ENCODE assay signal across 11 mouse cellular contexts in genomic region chr2:29402550-29403076, GRCm38 (mm10). TPM values are rescaled to one million over a fixed set of nuclear protein-coding genes. Genes with fewer than 3 reads are reported as not detected.
A peak's percentile ranks its signal among the peaks of the same experiment; 100 is the strongest.
DNase-seq lines count a peak whose midpoint lies in the region; ATAC-seq and TF ChIP-seq lines count a peak whose summit lies in the region.
"Had no signal": no experiment of that assay in that cellular context is flagged by ENCODE, and none has a peak within 500 bp of the region (broad histone marks: within the 10 kb centered on the region; RNA-seq: fewer than 3 reads in every experiment).

No protein-coding gene starts in this region.

- no peaks in the 10 kb centered on the region for H3K9me3 ChIP-seq in kidney, embryonic 14.5 days (ENCODE audit: control insufficient read depth, low read length)
- H3K9me3 ChIP-seq: liver, embryonic 15.5 days had no signal

- no peaks in the 10 kb centered on the region for H3K27me3 ChIP-seq in kidney, embryonic 14.5 days (ENCODE audit: control insufficient read depth, insufficient read depth, low read length)
- H3K27me3 ChIP-seq: liver, embryonic 15.5 days had no signal

- no peak for ATAC-seq in kidney, embryonic 14.5 days (ENCODE audit: low FRiP score, low TSS enrichment)

- TF ChIP-seq CTCF in gastrocnemius, adult 2 months (IDR thresholded peaks at IDR 0.05), result no peak

- H3K36me3 ChIP-seq in kidney, embryonic 14.5 days (ENCODE audit: control insufficient read depth, insufficient read depth, low read length), result no peaks in the 10 kb centered on the region
- H3K36me3 ChIP-seq: liver, embryonic 15.5 days had no signal

- DNase-seq in gastrocnemius, adult 2 months, result peak; percentile 11
- DNase-seq in gastrocnemius, postnatal 14 days, result no peak
- DNase-seq in kidney, postnatal 36 days, result peak; percentile 35 to 47
- DNase-seq in cerebellum, adult 9-11 months, result peak; percentile 28
- DNase-seq in lung, postnatal 10 days, result peak; percentile 82
- no peak for DNase-seq in spleen, postnatal 10 days (ENCODE audit: low spot score in 2 of 2)
- DNase-seq in ovary, adult 18-20 months (ENCODE audit: low spot score), result no peak
- DNase-seq: thymus, postnatal 36 days had no signal

- H3K9ac ChIP-seq in kidney, embryonic 14.5 days (ENCODE audit: low read depth, low read length), result no peak overlapping the region
- H3K9ac ChIP-seq: liver, embryonic 15.5 days had no signal

- intact Hi-C loops in gastrocnemius, adult 2 months (cut with DNase I), result no loop called here
- intact Hi-C loops in gastrocnemius, postnatal 14 days (cut with DNase I; ENCODE audit: low total_unique reads), result no loop called here

- 83% methylated on average over 3 of the region's 3 CpGs for WGBS in kidney, embryonic 14.5 days

- no peak overlapping the region for H3K4me3 ChIP-seq in gastrocnemius, adult 2 months
- H3K4me3 ChIP-seq in kidney, embryonic 14.5 days (ENCODE audit: low read length), result no peak overlapping the region
- H3K4me3 ChIP-seq: left cerebral cortex, adult 2 months; liver, embryonic 15.5 days had no signal

- peaks cover 3% of the 10 kb centered on the region; the same call in 1 of the 2 replicates for H3K4me1 ChIP-seq in kidney, embryonic 14.5 days (ENCODE audit: control insufficient read depth, insufficient read depth, low read length)

- no peak overlapping the region for H3K4me2 ChIP-seq in kidney, embryonic 14.5 days (replicated peaks; ENCODE audit: low read depth, low read length)
- H3K4me2 ChIP-seq: liver, embryonic 15.5 days had no signal

- H3K27ac ChIP-seq in gastrocnemius, adult 2 months, result no peak overlapping the region
- H3K27ac ChIP-seq in kidney, embryonic 14.5 days (ENCODE audit: low read depth, low read length), result no peak overlapping the region
- H3K27ac ChIP-seq: left cerebral cortex, adult 2 months; liver, embryonic 15.5 days had no signal

RNA-seq across cellular contexts. Expression of gene Med27, which starts 56.0 kb away (rescaled TPM):
- 10 to 100 TPM; 12.3 to 16.9 TPM for total RNA-seq in gastrocnemius, adult 2 months (2021)
- total RNA-seq in gastrocnemius, postnatal 14 days (2021), result 10 to 100 TPM; 12.7 to 14.4 TPM
- polyA plus RNA-seq in kidney, embryonic 14.5 days (2014; fragmentation: Nextera tagmentation; extraction: Ambion mirVana), result 57.1 and 68.6 TPM in 2 replicates

Comparison
In these comparisons a context has a peak if more than half of its experiments do, and no peak if none do; other contexts are left out.
1. DNase-seq: peak in gastrocnemius, adult 2 months (single experiment), kidney, postnatal 36 days (2 of 2), cerebellum, adult 9-11 months (single experiment) and lung, postnatal 10 days (single experiment); none in gastrocnemius, postnatal 14 days (single experiment), spleen, postnatal 10 days (0 of 2) and ovary, adult 18-20 months (single experiment).